Mouse (Mus musculus) T-cell, adult 2 months (primary cell): Measurements from ENCODE around the gene Dtnbp1.

ENCODE experiments used
- DNase-seq: peaks from one replicate; pipeline ENCODE4 v3.0.0; 2022; ENCODE audit warnings: low spot score

Gene Dtnbp1

GRCm38 (mm10) chr13:44904271-44904670 is 97.7 kb downstream of the Dtnbp1 start:
- no peak for DNase-seq

GRCm38 (mm10) chr13:44903416-44903815 is 98.5 kb downstream of the Dtnbp1 start:
- no peak for DNase-seq

- no peak for DNase-seq
These were observed 99.6 kb downstream of the Dtnbp1 start for GRCm38 (mm10) chr13:44902299-44902698.

GRCm38 (mm10) chr13:44896211-44896610 is 105.7 kb downstream of the Dtnbp1 start:
- no peak for DNase-seq

GRCm38 (mm10) chr13:44891813-44892730 is 109.9 kb downstream of the Dtnbp1 start:
- no peak for DNase-seq

- DNase-seq, result no peak
These were observed 111.3 kb downstream of the Dtnbp1 start for GRCm38 (mm10) chr13:44890612-44891011.

GRCm38 (mm10) chr13:44886221-44886620 is 115.7 kb downstream of the Dtnbp1 start:
- DNase-seq, result no peak

GRCm38 (mm10) chr13:44881001-44881400 is 120.9 kb downstream of the Dtnbp1 start:
- no peak for DNase-seq

GRCm38 (mm10) chr13:44876799-44877198 is 125.1 kb downstream of the Dtnbp1 start:
- DNase-seq, result no peak
